Mouse (Mus musculus): ENCODE results near the gene Tmem179. TPM values are rescaled to one million over a fixed set of nuclear protein-coding genes. Genes with fewer than 3 reads are reported as not detected.

Tmem179 gene
- polyA plus RNA-seq (2015; fragmentation: Nextera tagmentation; extraction: Ambion mirVana): 0.62 and 0.70 TPM in 2 replicates

DNA sequence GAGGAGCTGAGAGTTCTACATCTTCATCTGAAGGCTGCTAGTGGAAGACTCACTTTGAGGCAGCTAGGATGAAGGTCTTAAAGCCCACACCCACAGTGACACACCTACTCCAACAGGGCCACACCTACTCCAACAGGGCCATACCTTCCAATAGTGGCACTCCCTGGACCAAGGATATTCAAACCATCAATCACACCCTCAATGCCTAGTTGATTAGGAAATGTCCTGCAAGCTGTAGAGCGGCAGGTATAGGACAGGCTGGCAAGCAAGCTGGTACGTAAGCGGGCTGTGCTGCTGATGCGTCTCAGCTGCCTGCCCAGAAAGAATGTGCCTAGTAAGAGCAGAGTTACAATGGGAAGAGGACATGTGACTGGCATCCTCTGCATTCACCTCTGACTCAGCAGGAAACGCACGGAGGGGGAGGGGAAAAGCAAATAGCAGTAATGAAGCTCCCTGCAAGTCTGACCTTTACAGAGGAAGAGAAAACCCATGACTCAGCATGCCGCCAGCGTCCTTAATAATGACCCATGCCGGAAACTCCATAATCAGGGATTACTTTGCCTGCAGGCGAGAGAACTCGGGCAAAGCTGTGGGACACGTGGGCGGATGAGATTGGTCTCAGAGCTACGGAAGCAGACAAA is at the start of gene Tmem179:
Gene Tmem179, minus strand, starts transcription at position 51 of the 641 bp plus-strand sequence.
- Histone ChIP-seq H3K27me3 (replicated peaks) (peaks cover 40% of the 10 kb centered on the region), H3K4me2 (peak within 1 kb of the TSS; percentile 33), H3K4me3 (no peak within 1 kb of the TSS), H3K9ac (no peak within 1 kb of the TSS), H3K4me1 (peaks cover 27% of the 10 kb centered on the region), H3K27ac (replicated peaks) (peak within 1 kb of the TSS; percentile 65), H3K9me3 (no peaks in the 10 kb centered on the region), H3K36me3 (no peaks in the 10 kb centered on the region)
- WGBS: 17% methylated on average over 14 of the region's 14 CpGs
- ATAC-seq (ENCODE audit: extremely low read depth, insufficient number of reproducible peaks, low FRiP score, low TSS enrichment): no peak

DNA sequence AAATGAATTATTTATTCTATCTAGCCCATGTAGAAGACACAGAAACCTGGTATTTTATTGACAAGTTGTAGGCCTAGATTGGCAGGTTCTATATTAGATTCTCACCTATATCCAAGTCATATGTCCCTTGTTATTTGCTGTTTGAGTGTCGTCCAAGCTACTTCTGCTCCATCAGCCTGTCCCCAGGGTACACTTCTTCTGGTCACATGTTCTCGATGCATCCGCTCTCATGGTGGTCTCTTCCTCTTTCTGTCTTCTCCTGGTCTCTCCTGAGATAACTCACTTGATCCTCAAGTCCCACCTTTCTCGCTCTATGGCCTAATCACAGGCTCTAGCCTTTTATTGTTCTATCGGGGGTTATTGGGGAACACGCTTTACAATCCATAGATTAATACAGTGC is 46.5 kb upstream of the Tmem179 start:
- H3K27me3 ChIP-seq (replicated peaks): no peaks in the 10 kb centered on the region
- H3K36me3 ChIP-seq: no peaks in the 10 kb centered on the region
- H3K9ac ChIP-seq: no peak overlapping the region
- no peak for ATAC-seq (ENCODE audit: extremely low read depth, insufficient number of reproducible peaks, low FRiP score, low TSS enrichment)
- H3K27ac ChIP-seq (replicated peaks): no peak overlapping the region
- H3K4me2 ChIP-seq: no peak overlapping the region
- H3K9me3 ChIP-seq: no peaks in the 10 kb centered on the region
- WGBS: 80% methylated on average over 6 of the region's 6 CpGs
- no peak overlapping the region for H3K4me3 ChIP-seq
- H3K4me1 ChIP-seq: peaks cover 16% of the 10 kb centered on the region

DNA sequence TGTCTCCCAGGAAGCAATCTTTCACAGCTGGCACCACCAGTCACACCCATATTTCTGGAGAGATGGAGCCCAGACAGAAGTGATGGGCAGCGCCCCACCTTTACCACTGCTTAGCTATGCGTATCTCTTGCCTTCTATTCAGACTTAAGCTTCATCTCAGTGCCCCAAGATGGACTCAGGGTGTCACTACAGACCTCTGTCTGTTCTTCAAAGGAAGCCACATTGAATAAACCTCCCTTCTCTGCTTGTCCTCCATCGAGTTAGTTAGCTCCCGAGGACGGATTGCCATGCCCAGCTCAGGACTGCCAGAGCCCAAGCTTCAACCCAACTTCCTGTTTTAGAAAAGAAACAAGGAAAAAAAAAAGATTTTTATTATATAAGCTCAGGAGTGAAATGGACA is 45.9 kb upstream of the Tmem179 start:
- Histone ChIP-seq H3K4me1 (peaks cover 16% of the 10 kb centered on the region), H3K27me3 (replicated peaks) (no peaks in the 10 kb centered on the region), H3K4me2 (no peak overlapping the region), H3K9me3 (no peaks in the 10 kb centered on the region), H3K9ac (no peak overlapping the region), H3K36me3 (no peaks in the 10 kb centered on the region), H3K4me3 (no peak overlapping the region), H3K27ac (replicated peaks) (no peak overlapping the region)
- no peak for ATAC-seq (ENCODE audit: extremely low read depth, insufficient number of reproducible peaks, low FRiP score, low TSS enrichment)
- 74% methylated on average over 5 of the region's 5 CpGs for WGBS

DNA sequence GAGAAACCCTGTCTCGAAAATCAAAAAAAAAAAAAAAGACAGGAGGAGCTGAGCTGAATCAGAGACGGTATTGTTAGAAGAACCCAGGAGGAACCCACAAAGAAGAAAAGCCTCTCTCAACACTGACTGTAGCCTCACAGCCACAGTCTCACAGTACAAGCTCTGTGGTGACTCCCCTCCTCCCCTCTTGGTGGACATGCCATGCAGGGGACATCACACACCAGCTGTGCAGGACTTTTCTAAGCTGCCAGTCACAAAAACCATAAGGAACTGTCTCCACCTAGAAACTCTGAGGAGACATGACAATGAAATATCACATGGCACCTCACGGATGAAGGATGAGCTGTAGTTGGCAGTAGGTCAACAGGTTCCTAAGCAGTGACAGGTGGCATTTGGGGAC is 44.6 kb upstream of the Tmem179 start:
- H3K9ac ChIP-seq: no peak overlapping the region
- no peak overlapping the region for H3K4me3 ChIP-seq
- H3K27ac ChIP-seq (replicated peaks): no peak overlapping the region
- no peaks in the 10 kb centered on the region for H3K27me3 ChIP-seq (replicated peaks)
- H3K9me3 ChIP-seq: no peaks in the 10 kb centered on the region
- H3K4me1 ChIP-seq: peaks cover 14% of the 10 kb centered on the region
- no peak for ATAC-seq (ENCODE audit: extremely low read depth, insufficient number of reproducible peaks, low FRiP score, low TSS enrichment)
- 58% methylated on average over 3 of the region's 3 CpGs for WGBS
- no peak overlapping the region for H3K4me2 ChIP-seq
- no peaks in the 10 kb centered on the region for H3K36me3 ChIP-seq

DNA sequence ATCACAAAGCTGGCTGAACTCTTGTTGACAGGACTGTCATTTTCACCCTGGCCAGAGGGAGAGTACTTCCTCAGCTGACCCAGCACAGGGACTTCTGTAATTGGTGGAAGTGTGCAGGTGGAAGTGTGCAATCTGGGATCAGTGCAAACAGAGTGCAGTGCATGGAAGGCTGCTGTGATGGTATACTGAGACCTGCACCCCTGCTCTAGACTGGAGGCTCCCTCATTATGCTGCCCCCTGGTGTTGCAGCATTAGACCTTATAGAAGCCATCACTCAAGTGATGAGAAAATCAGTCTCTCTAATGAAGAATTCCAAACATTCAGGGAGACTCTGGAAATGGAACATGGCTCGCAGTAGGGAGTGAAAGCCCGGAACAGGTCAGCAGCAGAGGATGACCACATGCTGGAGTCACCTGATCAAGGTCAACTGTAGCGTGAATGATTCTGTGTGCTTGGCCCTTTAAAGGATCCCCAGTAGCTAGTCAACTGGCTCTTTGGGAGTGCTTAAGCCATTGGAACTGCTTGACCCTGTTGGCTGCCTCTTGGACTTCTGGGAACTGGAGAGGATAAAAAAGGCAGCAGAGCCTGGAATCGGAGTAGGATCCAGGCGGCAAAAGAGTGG is 43.7 kb upstream of the Tmem179 start:
- ATAC-seq (ENCODE audit: extremely low read depth, insufficient number of reproducible peaks, low FRiP score, low TSS enrichment): no peak
- no peaks in the 10 kb centered on the region for H3K9me3 ChIP-seq
- no peak overlapping the region for H3K4me3 ChIP-seq
- WGBS: 33% methylated on average over 4 of the region's 5 CpGs
- H3K27me3 ChIP-seq (replicated peaks): no peaks in the 10 kb centered on the region
- no peak overlapping the region for H3K4me2 ChIP-seq
- H3K4me1 ChIP-seq: peaks cover 14% of the 10 kb centered on the region
- no peaks in the 10 kb centered on the region for H3K36me3 ChIP-seq
- no peak overlapping the region for H3K9ac ChIP-seq
- H3K27ac ChIP-seq (replicated peaks): no peak overlapping the region

DNA sequence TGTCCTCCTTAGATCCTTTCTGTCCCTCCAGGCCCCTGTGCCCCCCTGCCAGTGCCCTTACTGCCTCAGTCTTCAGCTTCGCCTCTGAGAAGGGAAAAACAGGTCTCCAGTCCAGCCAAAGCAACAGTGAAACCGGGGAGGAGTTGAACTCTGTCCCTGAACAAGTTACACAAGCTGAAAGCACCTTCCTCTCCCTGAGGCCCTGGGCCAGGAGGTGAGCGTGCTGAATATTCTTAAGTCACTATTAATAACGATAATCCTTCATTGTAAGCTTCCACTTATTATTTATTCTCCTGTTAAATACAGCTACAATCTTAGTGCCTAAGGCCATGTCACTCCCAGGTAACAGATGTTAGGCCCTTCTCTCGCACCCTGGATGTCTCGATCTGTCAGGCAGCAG is 43.1 kb upstream of the Tmem179 start:
- Histone ChIP-seq H3K9me3 (no peaks in the 10 kb centered on the region), H3K4me3 (no peak overlapping the region), H3K4me1 (peaks cover 14% of the 10 kb centered on the region), H3K4me2 (no peak overlapping the region), H3K9ac (no peak overlapping the region), H3K27me3 (replicated peaks) (no peaks in the 10 kb centered on the region), H3K27ac (replicated peaks) (no peak overlapping the region), H3K36me3 (no peaks in the 10 kb centered on the region)
- no peak for ATAC-seq (ENCODE audit: extremely low read depth, insufficient number of reproducible peaks, low FRiP score, low TSS enrichment)
- WGBS: 61% methylated on average over 6 of the region's 6 CpGs

DNA sequence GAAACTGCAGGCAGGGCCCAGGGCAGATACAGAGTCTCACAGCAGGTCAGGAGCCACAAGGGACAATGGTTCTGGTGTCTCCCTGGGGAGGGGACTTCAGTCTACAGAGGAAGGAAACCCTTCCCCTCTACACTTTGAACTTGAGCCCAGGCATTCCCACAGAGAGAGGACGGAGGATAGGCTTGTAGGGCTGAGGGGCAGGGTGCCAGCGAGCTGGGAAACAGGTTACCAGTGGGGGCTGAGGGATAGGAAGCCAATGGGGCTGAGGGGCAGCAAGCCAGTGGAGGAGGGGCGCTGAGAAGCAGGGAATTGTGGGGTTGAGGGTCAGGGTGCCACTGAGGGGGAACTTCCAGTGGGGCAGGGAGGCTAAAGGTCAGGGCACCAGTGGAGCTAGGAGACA is 42.7 kb upstream of the Tmem179 start:
- Histone ChIP-seq H3K4me1 (peaks cover 14% of the 10 kb centered on the region), H3K27ac (replicated peaks) (no peak overlapping the region), H3K9ac (no peak overlapping the region), H3K9me3 (no peaks in the 10 kb centered on the region), H3K27me3 (replicated peaks) (0 out of 2 replicates have a peak, but pooled peaks cover 1% of the 10 kb centered on the region), H3K36me3 (no peaks in the 10 kb centered on the region), H3K4me3 (no peak overlapping the region), H3K4me2 (no peak overlapping the region)
- 50% methylated on average over 3 of the region's 3 CpGs for WGBS
- ATAC-seq (ENCODE audit: extremely low read depth, insufficient number of reproducible peaks, low FRiP score, low TSS enrichment): no peak

DNA sequence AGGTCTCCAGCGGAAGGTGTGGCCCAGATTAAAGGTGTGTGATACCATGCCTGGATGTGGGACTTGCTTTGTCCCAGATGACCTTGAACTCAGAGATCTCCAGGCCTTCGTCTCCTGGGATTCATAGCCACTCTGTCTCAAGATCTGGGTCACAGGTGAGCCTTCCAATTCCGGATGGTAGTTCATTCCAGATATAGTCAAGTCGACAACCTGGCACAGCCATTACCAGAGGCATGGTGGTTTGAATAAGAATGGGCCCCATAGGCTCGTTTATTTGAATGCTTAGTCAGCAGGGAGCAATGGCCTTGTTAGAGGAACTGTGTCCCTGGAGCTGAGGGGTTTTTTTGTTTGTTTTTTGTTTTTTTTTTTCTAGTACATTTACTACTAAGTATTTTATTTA is 40.7 kb upstream of the Tmem179 start:
- 78% methylated on average over 5 of the region's 5 CpGs for WGBS
- Histone ChIP-seq H3K9me3 (no peaks in the 10 kb centered on the region), H3K9ac (no peak overlapping the region), H3K36me3 (no peaks in the 10 kb centered on the region), H3K4me1 (peaks cover 14% of the 10 kb centered on the region), H3K27me3 (replicated peaks) (0 out of 2 replicates have a peak, but pooled peaks cover 12% of the 10 kb centered on the region), H3K4me3 (no peak overlapping the region), H3K4me2 (no peak overlapping the region), H3K27ac (replicated peaks) (no peak overlapping the region)
- no peak for ATAC-seq (ENCODE audit: extremely low read depth, insufficient number of reproducible peaks, low FRiP score, low TSS enrichment)

DNA sequence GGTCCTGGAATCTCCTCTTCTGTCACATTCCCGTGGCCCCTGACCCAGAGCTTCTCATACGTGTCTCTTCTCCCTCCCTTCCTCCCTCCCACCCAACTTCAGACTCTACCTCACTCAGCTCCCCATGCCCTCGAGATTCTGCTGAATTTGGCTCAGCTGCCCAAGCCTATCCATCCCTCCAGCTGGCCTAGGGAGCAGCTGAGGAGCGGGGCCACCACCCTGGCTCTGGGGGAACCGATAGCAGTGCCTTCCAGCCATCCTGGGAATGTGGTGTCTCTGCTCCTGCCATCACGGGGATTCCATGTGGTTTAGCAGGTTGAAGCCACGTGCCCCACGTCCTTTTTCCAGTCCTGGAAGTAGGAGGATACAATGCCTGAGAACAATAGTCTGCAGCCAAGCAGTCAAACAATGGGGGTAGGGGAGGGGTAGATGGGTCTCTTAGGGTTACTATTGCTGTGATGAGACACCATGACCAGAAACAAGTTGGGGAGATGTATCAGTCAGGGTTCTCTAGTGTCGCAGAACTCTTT is 40.0 kb upstream of the Tmem179 start:
- Histone ChIP-seq H3K4me2 (no peak overlapping the region), H3K36me3 (no peaks in the 10 kb centered on the region), H3K4me1 (peaks cover 17% of the 10 kb centered on the region), H3K27ac (replicated peaks) (no peak overlapping the region), H3K4me3 (no peak overlapping the region), H3K9me3 (no peaks in the 10 kb centered on the region), H3K27me3 (replicated peaks) (0 out of 2 replicates have a peak, but pooled peaks cover 12% of the 10 kb centered on the region), H3K9ac (no peak overlapping the region)
- no peak for ATAC-seq (ENCODE audit: extremely low read depth, insufficient number of reproducible peaks, low FRiP score, low TSS enrichment)
- WGBS: 52% methylated on average over 9 of the region's 9 CpGs

DNA sequence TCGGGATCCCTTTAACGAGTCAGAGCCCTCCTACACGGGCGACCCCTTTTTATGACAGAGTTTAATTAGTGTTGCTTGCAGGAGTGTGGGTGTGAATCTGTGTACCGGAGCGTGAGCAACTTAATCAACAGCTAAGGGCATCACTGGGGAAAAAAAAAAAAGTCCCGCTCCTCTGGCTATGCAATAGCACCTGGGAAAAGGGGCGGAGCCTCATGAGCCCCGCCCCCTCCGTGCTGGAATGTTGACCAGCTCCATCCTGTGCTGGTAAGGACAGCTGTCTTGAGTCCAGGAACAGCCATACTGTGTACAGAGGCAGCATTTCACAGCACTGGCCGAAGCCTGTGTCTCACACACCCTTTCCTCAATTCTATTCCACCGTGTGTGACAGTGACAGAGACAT is 38.4 kb upstream of the Tmem179 start:
- 43% methylated on average over 12 of the region's 12 CpGs for WGBS
- no peak overlapping the region for H3K4me2 ChIP-seq

DNA sequence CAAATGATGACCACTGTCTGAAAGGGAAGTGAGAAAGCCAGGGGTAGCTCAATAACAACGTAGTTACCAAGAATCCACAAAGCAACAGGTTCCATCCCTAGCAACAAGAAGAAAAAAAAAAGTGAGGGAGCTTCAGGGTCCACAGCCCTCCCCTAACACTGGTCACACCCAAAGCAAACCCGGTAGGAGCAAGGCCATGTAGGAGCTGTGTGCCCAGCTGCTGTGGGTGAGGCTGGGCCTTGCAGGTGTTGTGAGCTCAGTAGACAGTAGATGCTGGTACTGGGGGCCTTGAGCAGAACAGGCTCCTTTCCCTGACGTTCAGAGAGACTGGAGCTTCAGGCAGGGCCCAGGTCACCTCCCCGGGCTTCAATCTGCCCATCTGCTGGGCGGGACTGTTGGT is 36.0 kb upstream of the Tmem179 start:
- Histone ChIP-seq H3K9me3 (no peaks in the 10 kb centered on the region), H3K4me1 (peaks cover 3% of the 10 kb centered on the region; the same call in 1 of the 2 replicates), H3K36me3 (no peaks in the 10 kb centered on the region), H3K9ac (no peak overlapping the region; the same call in 1 of the 2 replicates), H3K4me3 (no peak overlapping the region), H3K27ac (replicated peaks) (no peak overlapping the region), H3K27me3 (replicated peaks) (0 out of 2 replicates have a peak, but pooled peaks cover 12% of the 10 kb centered on the region), H3K4me2 (no peak overlapping the region; the same call in 1 of the 2 replicates)
- WGBS: 55% methylated on average over 5 of the region's 5 CpGs
- no peak for ATAC-seq (ENCODE audit: extremely low read depth, insufficient number of reproducible peaks, low FRiP score, low TSS enrichment)

More for the DNA sequence above, 38.4 kb upstream of the Tmem179 start:
- H3K9ac ChIP-seq: no peak overlapping the region
- H3K27me3 ChIP-seq (replicated peaks): 0 out of 2 replicates have a peak, but pooled peaks cover 12% of the 10 kb centered on the region
- H3K27ac ChIP-seq (replicated peaks): no peak overlapping the region
- no peaks in the 10 kb centered on the region for H3K36me3 ChIP-seq
- H3K9me3 ChIP-seq: no peaks in the 10 kb centered on the region
- no peak for ATAC-seq (ENCODE audit: extremely low read depth, insufficient number of reproducible peaks, low FRiP score, low TSS enrichment)
- H3K4me3 ChIP-seq: no peak overlapping the region
- H3K4me1 ChIP-seq: peaks cover 11% of the 10 kb centered on the region

All from heart, embryonic 13.5 days (tissue).